Mouse (Mus musculus): Measurements from ENCODE around the gene Shld2. TPM values are rescaled to one million over a fixed set of nuclear protein-coding genes. Genes with fewer than 3 reads are reported as not detected.

The Shld2 gene
- polyA plus RNA-seq, 1 experiment: 4.2 TPM

DNA sequence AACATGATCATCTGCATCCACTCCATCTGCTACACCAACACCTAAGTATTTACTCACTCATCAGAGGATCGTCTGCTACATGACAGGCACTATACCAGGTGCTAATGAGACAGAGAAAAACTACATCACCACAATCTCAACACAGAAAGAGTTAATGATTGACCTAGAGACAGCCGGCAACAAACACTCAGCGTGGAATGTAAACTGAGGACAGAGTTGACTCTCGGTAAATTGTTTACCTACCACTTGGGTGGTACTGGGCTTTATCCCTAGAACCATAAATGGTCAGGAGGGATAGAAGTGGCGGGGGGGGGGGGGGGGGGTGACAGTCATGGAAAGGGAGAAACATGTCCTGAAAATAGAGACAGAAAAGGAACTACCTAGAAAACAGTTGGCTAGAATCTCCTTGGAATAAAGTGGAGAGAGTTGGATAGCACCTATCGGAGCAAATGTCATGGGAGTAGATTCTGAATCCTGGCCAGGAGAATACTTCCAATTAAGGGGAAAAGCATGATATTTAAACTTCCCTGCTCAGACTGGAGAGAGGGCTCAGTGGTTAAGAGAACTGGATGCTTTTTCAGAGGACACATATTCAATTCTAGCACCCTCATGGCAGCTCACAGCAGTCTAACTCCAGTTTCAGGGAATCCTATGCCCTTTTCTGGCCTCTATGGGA, 57.7 kb downstream of the Shld2 start:
- 95% methylated on average over 6 of the region's 6 CpGs for WGBS
- TF ChIP-seq CTCF (IDR thresholded peaks at IDR 0.05; ENCODE audit: borderline replicate concordance, control insufficient read depth, extremely low read depth, insufficient read depth, low read length, poor library complexity) (no peak), POLR2A (IDR thresholded peaks at IDR 0.05; ENCODE audit: control insufficient read depth, extremely low read depth, insufficient read depth, low read length, poor library complexity) (no peak)
- no peaks in the 10 kb centered on the region for H3K36me3 ChIP-seq (ENCODE audit: control insufficient read depth, insufficient read depth, low read length)
- no peaks in the 10 kb centered on the region for H3K27me3 ChIP-seq (ENCODE audit: control insufficient read depth, insufficient read depth, low read length)
- no peak for DNase-seq
- no peak overlapping the region for H3K27ac ChIP-seq (ENCODE audit: control insufficient read depth, insufficient read depth, low read length)
- no peaks in the 10 kb centered on the region for H3K4me1 ChIP-seq (replicated peaks; ENCODE audit: control insufficient read depth, insufficient read depth, low read length)
- no peak overlapping the region for H3K4me3 ChIP-seq (ENCODE audit: control insufficient read depth, insufficient read depth, low read length)

DNA sequence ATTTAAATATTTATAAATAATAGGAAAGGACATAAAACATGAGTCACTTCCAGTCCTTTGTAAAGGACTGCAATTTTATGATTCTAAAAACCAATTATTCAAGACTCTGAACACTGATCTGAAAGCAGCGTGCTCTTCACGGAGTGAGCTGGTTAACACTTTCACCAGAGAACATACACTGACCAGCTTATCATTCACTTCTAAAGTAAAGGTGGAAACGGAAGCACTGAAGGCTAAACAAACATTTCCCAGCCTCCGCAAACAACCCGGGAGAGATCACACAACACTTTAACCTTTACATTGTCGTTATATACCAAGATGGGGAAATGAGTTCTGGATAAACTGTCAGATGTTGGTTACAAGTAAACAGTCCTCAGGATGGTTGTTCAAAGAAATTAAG, 69.6 kb downstream of the Shld2 start:
- H3K27ac ChIP-seq (ENCODE audit: control insufficient read depth, insufficient read depth, low read length): no peak overlapping the region
- no peak for DNase-seq

DNA sequence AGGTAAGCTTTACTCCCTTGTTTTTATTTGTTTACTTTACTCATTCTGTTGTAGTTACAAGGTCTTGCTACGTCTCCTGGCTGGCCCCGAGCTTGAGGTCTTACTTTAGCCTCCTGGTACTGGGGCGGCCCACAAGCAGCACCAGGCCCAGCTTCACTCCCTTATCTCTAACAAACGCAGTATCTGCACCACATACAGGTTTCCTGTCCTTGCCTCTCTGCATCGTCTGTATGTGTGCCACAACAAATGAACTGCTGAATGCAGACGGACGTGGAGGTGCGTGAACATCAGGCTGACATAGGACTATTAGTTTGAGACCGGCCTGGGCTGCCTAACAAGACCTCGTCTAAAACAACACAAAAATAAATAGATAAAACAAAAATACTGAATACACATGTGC, 70.0 kb downstream of the Shld2 start:
- 93% methylated on average over 10 of the region's 10 CpGs for WGBS
- Histone ChIP-seq H3K4me1 (replicated peaks; ENCODE audit: control insufficient read depth, insufficient read depth, low read length) (no peaks in the 10 kb centered on the region), H3K36me3 (ENCODE audit: control insufficient read depth, insufficient read depth, low read length) (no peaks in the 10 kb centered on the region), H3K4me3 (ENCODE audit: control insufficient read depth, insufficient read depth, low read length) (no peak overlapping the region), H3K27ac (ENCODE audit: control insufficient read depth, insufficient read depth, low read length) (no peak overlapping the region), H3K27me3 (ENCODE audit: control insufficient read depth, insufficient read depth, low read length) (no peaks in the 10 kb centered on the region)
- DNase-seq: no peak
- TF ChIP-seq CTCF (IDR thresholded peaks at IDR 0.05; ENCODE audit: borderline replicate concordance, control insufficient read depth, extremely low read depth, insufficient read depth, low read length, poor library complexity) (no peak), POLR2A (IDR thresholded peaks at IDR 0.05; ENCODE audit: control insufficient read depth, extremely low read depth, insufficient read depth, low read length, poor library complexity) (no peak)

More for the DNA sequence above, 69.6 kb downstream of the Shld2 start:
- no peak overlapping the region for H3K4me3 ChIP-seq (ENCODE audit: control insufficient read depth, insufficient read depth, low read length)
- no peaks in the 10 kb centered on the region for H3K27me3 ChIP-seq (ENCODE audit: control insufficient read depth, insufficient read depth, low read length)
- H3K36me3 ChIP-seq (ENCODE audit: control insufficient read depth, insufficient read depth, low read length): no peaks in the 10 kb centered on the region
- WGBS: 93% methylated on average over 6 of the region's 6 CpGs
- no peaks in the 10 kb centered on the region for H3K4me1 ChIP-seq (replicated peaks; ENCODE audit: control insufficient read depth, insufficient read depth, low read length)
- TF ChIP-seq CTCF (IDR thresholded peaks at IDR 0.05; ENCODE audit: borderline replicate concordance, control insufficient read depth, extremely low read depth, insufficient read depth, low read length, poor library complexity): no peak
- TF ChIP-seq POLR2A (IDR thresholded peaks at IDR 0.05; ENCODE audit: control insufficient read depth, extremely low read depth, insufficient read depth, low read length, poor library complexity): no peak

DNA sequence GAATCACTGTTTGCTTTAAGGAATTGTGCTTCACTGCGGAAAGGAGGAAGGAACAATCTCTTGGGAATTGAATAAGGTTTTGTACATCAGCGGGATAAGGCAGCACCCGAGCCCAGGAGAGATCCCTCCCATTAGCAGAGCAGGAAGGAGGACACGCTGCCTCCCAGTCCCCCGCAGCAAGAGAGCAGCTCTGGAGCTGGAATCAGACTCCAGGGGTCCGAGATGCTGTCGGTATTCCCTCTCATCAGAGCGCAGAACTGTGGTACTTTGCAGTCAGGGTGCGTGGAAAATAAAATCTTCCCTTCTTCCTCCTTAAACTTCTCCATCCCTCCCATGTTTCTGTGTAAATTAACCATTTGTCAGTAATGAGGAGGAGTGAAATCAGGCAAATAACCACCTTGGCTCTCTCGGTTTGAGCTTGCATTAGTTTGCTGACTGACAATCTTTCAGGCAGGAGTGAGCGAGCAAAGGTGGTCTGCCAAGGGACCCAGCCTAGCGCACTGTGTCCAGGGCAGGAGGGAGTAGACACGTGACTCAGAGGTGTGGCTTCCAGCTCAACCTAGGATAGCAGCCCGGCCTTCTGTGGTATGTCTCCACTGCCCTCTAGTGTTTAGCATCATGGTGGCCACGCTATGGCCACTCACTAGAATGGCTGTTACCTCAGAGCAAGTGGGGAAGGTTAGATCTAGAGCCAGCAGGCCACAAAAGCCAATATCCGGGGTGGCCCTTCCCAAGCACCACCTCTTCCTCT, 75.5 kb downstream of the Shld2 start:
- Histone ChIP-seq H3K36me3 (ENCODE audit: control insufficient read depth, insufficient read depth, low read length) (no peaks in the 10 kb centered on the region), H3K4me3 (ENCODE audit: control insufficient read depth, insufficient read depth, low read length) (no peak overlapping the region)
- 71% methylated on average over 16 of the region's 16 CpGs for WGBS

DNA sequence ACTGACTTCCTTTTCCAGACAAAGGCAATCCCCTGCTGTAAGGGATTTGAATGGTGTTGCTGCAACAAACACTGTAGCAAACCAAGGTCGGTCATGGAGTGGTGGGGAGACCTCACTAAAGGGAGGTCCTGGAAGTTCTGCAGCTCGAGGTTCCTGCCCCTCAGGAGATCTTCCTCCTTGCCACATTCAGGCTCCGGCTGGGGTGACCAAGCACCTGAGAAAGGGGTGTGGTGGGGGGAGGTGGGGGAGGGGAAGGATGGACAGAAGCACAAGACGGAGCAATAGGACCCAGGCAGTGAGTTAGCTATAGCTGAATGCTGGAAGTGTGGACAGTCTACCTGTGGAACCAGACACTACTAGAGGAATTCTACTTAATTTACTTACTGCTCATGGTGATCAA, 76.4 kb downstream of the Shld2 start:
- Histone ChIP-seq H3K4me3 (ENCODE audit: control insufficient read depth, insufficient read depth, low read length) (no peak overlapping the region), H3K4me1 (replicated peaks; ENCODE audit: control insufficient read depth, insufficient read depth, low read length) (no peaks in the 10 kb centered on the region; the same call in 1 of the 2 replicates), H3K27ac (ENCODE audit: control insufficient read depth, insufficient read depth, low read length) (no peak overlapping the region), H3K36me3 (ENCODE audit: control insufficient read depth, insufficient read depth, low read length) (no peaks in the 10 kb centered on the region), H3K27me3 (ENCODE audit: control insufficient read depth, insufficient read depth, low read length) (no peaks in the 10 kb centered on the region)
- DNase-seq: no peak
- TF ChIP-seq CTCF (IDR thresholded peaks at IDR 0.05; ENCODE audit: borderline replicate concordance, control insufficient read depth, extremely low read depth, insufficient read depth, low read length, poor library complexity) (no peak), POLR2A (IDR thresholded peaks at IDR 0.05; ENCODE audit: control insufficient read depth, extremely low read depth, insufficient read depth, low read length, poor library complexity) (no peak)
- 91% methylated on average over 4 of the region's 4 CpGs for WGBS

More for the DNA sequence above, 75.5 kb downstream of the Shld2 start:
- TF ChIP-seq POLR2A (IDR thresholded peaks at IDR 0.05; ENCODE audit: control insufficient read depth, extremely low read depth, insufficient read depth, low read length, poor library complexity) (no peak), CTCF (IDR thresholded peaks at IDR 0.05; ENCODE audit: borderline replicate concordance, control insufficient read depth, extremely low read depth, insufficient read depth, low read length, poor library complexity) (no peak)
- no peaks in the 10 kb centered on the region for H3K27me3 ChIP-seq (ENCODE audit: control insufficient read depth, insufficient read depth, low read length)
- DNase-seq: peak; percentile 9
- H3K4me1 ChIP-seq (replicated peaks; ENCODE audit: control insufficient read depth, insufficient read depth, low read length): no peaks in the 10 kb centered on the region; the same call in 1 of the 2 replicates
- no peak overlapping the region for H3K27ac ChIP-seq (ENCODE audit: control insufficient read depth, insufficient read depth, low read length)

DNA sequence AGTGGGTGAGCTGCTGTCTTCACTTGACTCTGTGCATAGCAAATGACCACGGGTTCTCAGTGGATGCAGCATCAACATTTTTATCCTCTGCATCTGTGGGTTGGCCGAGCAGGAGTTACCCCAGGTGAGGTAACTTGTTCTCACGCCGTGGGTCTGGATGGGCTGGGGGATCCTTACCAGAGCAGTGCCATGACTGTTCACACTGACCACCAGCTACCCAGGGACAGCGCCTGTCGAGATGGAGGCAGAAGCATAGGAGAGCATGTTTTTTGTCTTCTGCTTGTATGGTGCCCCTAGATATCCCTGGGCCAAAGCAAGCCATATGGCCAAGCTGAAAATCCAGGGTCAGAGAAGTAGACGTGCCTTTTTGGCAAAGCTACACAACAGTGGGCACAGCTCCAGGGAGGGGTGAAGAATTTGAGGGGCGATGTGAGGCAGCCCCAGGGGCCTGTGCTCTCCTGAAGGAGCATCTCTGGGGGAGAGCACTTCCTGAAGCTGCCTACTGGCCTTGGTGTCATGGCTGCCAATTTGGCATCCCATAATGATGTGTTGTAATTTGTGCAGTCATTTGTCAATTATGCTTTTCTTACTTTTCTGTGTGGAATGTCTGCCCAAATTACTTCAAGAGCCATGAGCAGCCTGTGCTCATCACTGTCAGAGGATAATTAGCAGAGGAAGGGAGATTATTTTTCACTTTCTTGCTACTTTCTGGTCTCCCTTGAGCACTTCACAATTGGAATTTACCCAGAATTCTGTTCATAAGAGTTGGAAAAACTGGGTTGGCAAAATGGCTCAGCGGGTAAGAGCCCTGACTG, 77.2 kb downstream of the Shld2 start:
- no peak for DNase-seq
- WGBS: 96% methylated on average over 9 of the region's 9 CpGs
- Histone ChIP-seq H3K36me3 (ENCODE audit: control insufficient read depth, insufficient read depth, low read length) (no peaks in the 10 kb centered on the region), H3K4me1 (replicated peaks; ENCODE audit: control insufficient read depth, insufficient read depth, low read length) (no peaks in the 10 kb centered on the region; the same call in 1 of the 2 replicates), H3K27me3 (ENCODE audit: control insufficient read depth, insufficient read depth, low read length) (no peaks in the 10 kb centered on the region), H3K27ac (ENCODE audit: control insufficient read depth, insufficient read depth, low read length) (no peak overlapping the region), H3K4me3 (ENCODE audit: control insufficient read depth, insufficient read depth, low read length) (no peak overlapping the region)
- TF ChIP-seq CTCF (IDR thresholded peaks at IDR 0.05; ENCODE audit: borderline replicate concordance, control insufficient read depth, extremely low read depth, insufficient read depth, low read length, poor library complexity) (no peak), POLR2A (IDR thresholded peaks at IDR 0.05; ENCODE audit: control insufficient read depth, extremely low read depth, insufficient read depth, low read length, poor library complexity) (no peak)
